Mouse (Mus musculus): ENCODE results near the gene Gm10188. TPM values are rescaled to one million over a fixed set of nuclear protein-coding genes. Genes with fewer than 3 reads are reported as not detected.

The Gm10188 gene
- total and polyA plus RNA-seq, 2 experiments from 2014 or later, result 0.28 TPM; not detected in 1

GRCm38 (mm10) chr1:132196337-132196736 lies 33.2 kb downstream of the Gm10188 start:
- peaks cover 12% of the 10 kb centered on the region for H3K4me1 ChIP-seq (ENCODE audit: insufficient read depth, low read length)
- DNase-seq (ENCODE audit: low spot score) (no peak), ATAC-seq (no peak)
- H3K36me3 ChIP-seq (ENCODE audit: insufficient read depth, low read length), result no peaks in the 10 kb centered on the region
- no peaks in the 10 kb centered on the region for H3K9me3 ChIP-seq (ENCODE audit: low read length)
- H3K27me3 ChIP-seq (ENCODE audit: insufficient read depth, low read length), result no peaks in the 10 kb centered on the region
- no peak for TF ChIP-seq CTCF (IDR thresholded peaks at IDR 0.05; ENCODE audit: low read depth)
- no peak overlapping the region for H3K4me3 ChIP-seq (ENCODE audit: low read length)
- H3K27ac ChIP-seq, result no peak overlapping the region
- H3K4me2 ChIP-seq (ENCODE audit: low read depth, low read length), result no peak overlapping the region
- 17% methylated on average over 7 of the region's 7 CpGs for WGBS
- 0 out of 2 replicates have a peak overlapping the region, but pooled peaks have one; percentile 9 for H3K9ac ChIP-seq (replicated peaks; ENCODE audit: low read length)

GRCm38 (mm10) chr1:132195681-132196080 lies 33.9 kb downstream of the Gm10188 start:
- Histone ChIP-seq H3K4me1 (ENCODE audit: insufficient read depth, low read length) (peaks cover 12% of the 10 kb centered on the region), H3K4me2 (ENCODE audit: low read depth, low read length) (no peak overlapping the region), H3K9me3 (ENCODE audit: low read length) (no peaks in the 10 kb centered on the region), H3K27ac (no peak overlapping the region), H3K4me3 (ENCODE audit: low read length) (no peak overlapping the region), H3K27me3 (ENCODE audit: insufficient read depth, low read length) (no peaks in the 10 kb centered on the region), H3K9ac (replicated peaks; ENCODE audit: low read length) (no peak overlapping the region; the same call in 1 of the 2 replicates), H3K36me3 (ENCODE audit: insufficient read depth, low read length) (no peaks in the 10 kb centered on the region)
- TF ChIP-seq CTCF (IDR thresholded peaks at IDR 0.05; ENCODE audit: low read depth), result no peak
- DNase-seq (ENCODE audit: low spot score) (no peak), ATAC-seq (no peak)
- 53% methylated on average over 5 of the region's 5 CpGs for WGBS

- Histone ChIP-seq H3K9me3 (ENCODE audit: low read length) (no peaks in the 10 kb centered on the region), H3K9ac (replicated peaks; ENCODE audit: low read length) (no peak overlapping the region), H3K27me3 (ENCODE audit: insufficient read depth, low read length) (no peaks in the 10 kb centered on the region), H3K27ac (no peak overlapping the region), H3K36me3 (ENCODE audit: insufficient read depth, low read length) (no peaks in the 10 kb centered on the region), H3K4me3 (ENCODE audit: low read length) (no peak overlapping the region), H3K4me1 (ENCODE audit: insufficient read depth, low read length) (peaks cover 12% of the 10 kb centered on the region), H3K4me2 (ENCODE audit: low read depth, low read length) (no peak overlapping the region)
- ATAC-seq (no peak), DNase-seq (ENCODE audit: low spot score) (no peak)
- no peak for TF ChIP-seq CTCF (IDR thresholded peaks at IDR 0.05; ENCODE audit: low read depth)
- 49% methylated on average over 9 of the region's 9 CpGs for WGBS
Observed at GRCm38 (mm10) chr1:132195100-132195499, 34.5 kb downstream of the Gm10188 start.

- Histone ChIP-seq H3K27me3 (ENCODE audit: insufficient read depth, low read length) (no peaks in the 10 kb centered on the region), H3K4me2 (ENCODE audit: low read depth, low read length) (no peak overlapping the region), H3K9ac (replicated peaks; ENCODE audit: low read length) (no peak overlapping the region), H3K36me3 (ENCODE audit: insufficient read depth, low read length) (no peaks in the 10 kb centered on the region), H3K4me1 (ENCODE audit: insufficient read depth, low read length) (peaks cover 12% of the 10 kb centered on the region), H3K9me3 (ENCODE audit: low read length) (no peaks in the 10 kb centered on the region), H3K27ac (no peak overlapping the region), H3K4me3 (ENCODE audit: low read length) (no peak overlapping the region)
- WGBS, result 50% methylated on average over 3 of the region's 3 CpGs
- DNase-seq (ENCODE audit: low spot score) (no peak), ATAC-seq (no peak)
- no peak for TF ChIP-seq CTCF (IDR thresholded peaks at IDR 0.05; ENCODE audit: low read depth)
Observed at GRCm38 (mm10) chr1:132194624-132195023, 34.9 kb downstream of the Gm10188 start.

- H3K9ac ChIP-seq (replicated peaks; ENCODE audit: low read length), result no peak overlapping the region; the same call in 1 of the 2 replicates
- no peaks in the 10 kb centered on the region for H3K27me3 ChIP-seq (ENCODE audit: insufficient read depth, low read length)
- peak overlapping the region; percentile 72; the same call in 1 of the 2 replicates for H3K4me3 ChIP-seq (ENCODE audit: low read length)
- peak overlapping the region; percentile 74 for H3K4me2 ChIP-seq (ENCODE audit: low read depth, low read length)
- peaks cover 12% of the 10 kb centered on the region for H3K4me1 ChIP-seq (ENCODE audit: insufficient read depth, low read length)
- TF ChIP-seq CTCF (IDR thresholded peaks at IDR 0.05; ENCODE audit: low read depth), result no peak
- DNase-seq (ENCODE audit: low spot score) (no peak), ATAC-seq (no peak)
- no peaks in the 10 kb centered on the region for H3K36me3 ChIP-seq (ENCODE audit: insufficient read depth, low read length)
- peak overlapping the region; percentile 96; the same call in 1 of the 2 replicates for H3K27ac ChIP-seq
- WGBS, result 63% methylated on average over 3 of the region's 3 CpGs
- no peaks in the 10 kb centered on the region for H3K9me3 ChIP-seq (ENCODE audit: low read length)
Observed at GRCm38 (mm10) chr1:132193806-132194205, 35.8 kb downstream of the Gm10188 start.

- peak; percentile 16 for ATAC-seq
- Histone ChIP-seq H3K4me3 (ENCODE audit: low read length) (peak overlapping the region; percentile 72), H3K4me1 (ENCODE audit: insufficient read depth, low read length) (peaks cover 12% of the 10 kb centered on the region), H3K27me3 (ENCODE audit: insufficient read depth, low read length) (no peaks in the 10 kb centered on the region), H3K27ac (peak overlapping the region; percentile 96), H3K36me3 (ENCODE audit: insufficient read depth, low read length) (no peaks in the 10 kb centered on the region), H3K4me2 (ENCODE audit: low read depth, low read length) (peak overlapping the region; percentile 74), H3K9ac (replicated peaks; ENCODE audit: low read length) (peak overlapping the region; percentile 81), H3K9me3 (ENCODE audit: low read length) (no peaks in the 10 kb centered on the region)
- WGBS, result 6% methylated on average over 16 of the region's 16 CpGs
- DNase-seq (ENCODE audit: low spot score), result peak; percentile 62
- TF ChIP-seq CTCF (IDR thresholded peaks at IDR 0.05; ENCODE audit: low read depth), result peak; percentile 58
Observed at GRCm38 (mm10) chr1:132191786-132192680, 37.5 kb downstream of the Gm10188 start.
